ENCODE assay signal across 14 mouse cellular contexts in the genomic region with DNA sequence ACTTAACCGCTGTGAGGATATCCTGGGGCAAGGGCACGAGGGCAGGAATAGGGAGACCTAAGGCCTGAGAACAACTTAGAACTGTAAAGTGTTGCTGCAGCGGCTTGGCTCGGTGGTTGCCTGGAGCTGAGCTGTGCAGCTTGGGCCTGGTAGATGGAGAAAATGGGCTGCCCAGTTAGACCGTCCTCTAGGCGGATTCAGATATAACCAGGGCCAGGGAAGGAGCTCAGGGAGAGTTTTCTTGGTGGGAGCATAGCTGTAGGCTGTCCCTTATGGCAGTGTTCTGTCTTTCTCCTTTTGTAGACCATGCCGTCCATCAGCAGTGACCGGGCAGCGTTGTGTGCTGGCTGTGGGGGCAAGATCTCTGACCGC. TPM values are rescaled to one million over a fixed set of nuclear protein-coding genes. Genes with fewer than 3 reads are reported as not detected.
DNase-seq lines count a peak whose midpoint lies in the region; ATAC-seq lines count a peak whose summit lies in the region.
"Had no signal": no experiment of that assay in that cellular context is flagged by ENCODE, and none has a peak within 500 bp of the region (broad histone marks: within the 10 kb centered on the region; RNA-seq: fewer than 3 reads in every experiment).

No protein-coding gene starts in this region.

- intact Hi-C loops in heart, postnatal 36 days (cut with DNase I) = no loop called here

- no peaks in the 10 kb centered on the region for H3K9me3 ChIP-seq in heart, embryonic 10.5 days
- H3K9me3 ChIP-seq in forebrain, embryonic 13.5 days (replicated peaks) = no peaks in the 10 kb centered on the region
- H3K9me3 ChIP-seq in limb, embryonic 11.5 days (ENCODE audit: control insufficient read depth, low read length) = no peaks in the 10 kb centered on the region
- H3K9me3 ChIP-seq in midbrain, embryonic 14.5 days (ENCODE audit: control insufficient read depth, low read length) = no peaks in the 10 kb centered on the region
- H3K9me3 ChIP-seq in kidney, embryonic 15.5 days (replicated peaks) = no peaks in the 10 kb centered on the region

- no peak for DNase-seq in heart, embryonic 10.5 days (ENCODE audit: low spot score)
- DNase-seq in heart, postnatal 36 days = no peak
- DNase-seq in limb, embryonic 11.5 days (ENCODE audit: low spot score) = peak; percentile 58
- no peak for DNase-seq in midbrain, embryonic 14.5 days
- DNase-seq in layer of hippocampus, adult 8-10 months (ENCODE audit: low spot score in 2 of 2) = no peak
- DNase-seq in kidney, adult 18-20 months = no peak
- DNase-seq: adrenal gland, postnatal 10 days; cerebellum, adult 11-12 months; heart, adult 11 months; heart, postnatal 4 days; kidney, postnatal 10 days; thymus, postnatal 25 days had no signal

- no peak overlapping the region for H3K27ac ChIP-seq in heart, embryonic 10.5 days
- H3K27ac ChIP-seq in forebrain, embryonic 13.5 days = peak overlapping the region; percentile 99
- no peak overlapping the region for H3K27ac ChIP-seq in limb, embryonic 11.5 days (replicated peaks; ENCODE audit: low read depth, low read length)
- peak overlapping the region; percentile 91 for H3K27ac ChIP-seq in midbrain, embryonic 14.5 days (replicated peaks; ENCODE audit: low read depth, low read length)
- H3K27ac ChIP-seq in kidney, embryonic 15.5 days = no peak overlapping the region

- H3K4me2 ChIP-seq in forebrain, embryonic 13.5 days = peak overlapping the region; percentile 93
- peak overlapping the region; percentile 89 for H3K4me2 ChIP-seq in limb, embryonic 11.5 days (ENCODE audit: low read depth, severe bottlenecking)
- peak overlapping the region; percentile 75 for H3K4me2 ChIP-seq in midbrain, embryonic 14.5 days (ENCODE audit: low read length)
- H3K4me2 ChIP-seq in kidney, embryonic 15.5 days = no peak overlapping the region

- H3K9ac ChIP-seq in forebrain, embryonic 13.5 days = peak overlapping the region; percentile 100
- peak overlapping the region; percentile 86 for H3K9ac ChIP-seq in limb, embryonic 11.5 days (ENCODE audit: low read length)
- H3K9ac ChIP-seq in midbrain, embryonic 14.5 days (replicated peaks; ENCODE audit: low read length) = peak overlapping the region; percentile 78
- H3K9ac ChIP-seq in kidney, embryonic 15.5 days = no peak overlapping the region

- peak overlapping the region; percentile 58; the same call in 1 of the 2 replicates for H3K4me3 ChIP-seq in heart, embryonic 10.5 days
- peak overlapping the region; percentile 91 for H3K4me3 ChIP-seq in forebrain, embryonic 13.5 days
- peak overlapping the region; percentile 63 for H3K4me3 ChIP-seq in limb, embryonic 11.5 days (ENCODE audit: low read depth, low read length)
- peak overlapping the region; percentile 56 for H3K4me3 ChIP-seq in midbrain, embryonic 14.5 days (replicated peaks; ENCODE audit: low read depth, low read length)
- no peak overlapping the region for H3K4me3 ChIP-seq in kidney, embryonic 15.5 days (replicated peaks)

- H3K36me3 ChIP-seq in heart, embryonic 10.5 days = no peaks in the 10 kb centered on the region
- peaks cover 24% of the 10 kb centered on the region for H3K36me3 ChIP-seq in forebrain, embryonic 13.5 days (ENCODE audit: poor library complexity, severe bottlenecking)
- no peaks in the 10 kb centered on the region for H3K36me3 ChIP-seq in limb, embryonic 11.5 days (ENCODE audit: control insufficient read depth, insufficient read depth, low read length)
- 0 out of 2 replicates have a peak, but pooled peaks cover 3% of the 10 kb centered on the region for H3K36me3 ChIP-seq in midbrain, embryonic 14.5 days (ENCODE audit: control insufficient read depth, insufficient read depth, low read length)
- no peaks in the 10 kb centered on the region for H3K36me3 ChIP-seq in kidney, embryonic 15.5 days

- WGBS in heart, embryonic 10.5 days = 4% methylated on average over 10 of the region's 10 CpGs
- WGBS in forebrain, embryonic 13.5 days = under 1% methylated on average over 10 of the region's 10 CpGs
- 3% methylated on average over 10 of the region's 10 CpGs for WGBS in limb, embryonic 11.5 days
- WGBS in midbrain, embryonic 14.5 days = 3% methylated on average over 10 of the region's 10 CpGs
- WGBS in kidney, embryonic 15.5 days = 8% methylated on average over 10 of the region's 10 CpGs

- H3K27me3 ChIP-seq in heart, embryonic 10.5 days (ENCODE audit: insufficient read depth, poor library complexity, severe bottlenecking) = peaks cover 96% of the 10 kb centered on the region
- peaks cover 21% of the 10 kb centered on the region for H3K27me3 ChIP-seq in forebrain, embryonic 13.5 days
- peaks cover 45% of the 10 kb centered on the region for H3K27me3 ChIP-seq in limb, embryonic 11.5 days (ENCODE audit: control insufficient read depth, insufficient read depth, low read length)
- peaks cover 65% of the 10 kb centered on the region for H3K27me3 ChIP-seq in midbrain, embryonic 14.5 days (ENCODE audit: control insufficient read depth, insufficient read depth, low read length)
- peaks cover 100% of the 10 kb centered on the region for H3K27me3 ChIP-seq in kidney, embryonic 15.5 days

- ATAC-seq in forebrain, embryonic 13.5 days = no peak
- ATAC-seq in limb, embryonic 11.5 days (ENCODE audit: insufficient number of reproducible peaks, low FRiP score, low TSS enrichment, low read depth) = no peak
- no peak for ATAC-seq in midbrain, embryonic 14.5 days (ENCODE audit: low FRiP score, low TSS enrichment)
- no peak for ATAC-seq in kidney, embryonic 15.5 days (replicated peaks; ENCODE audit: low FRiP score)

- peaks cover 53% of the 10 kb centered on the region for H3K4me1 ChIP-seq in heart, embryonic 10.5 days
- H3K4me1 ChIP-seq in forebrain, embryonic 13.5 days = peaks cover 76% of the 10 kb centered on the region
- peaks cover 38% of the 10 kb centered on the region for H3K4me1 ChIP-seq in limb, embryonic 11.5 days (ENCODE audit: control insufficient read depth, insufficient read depth, low read length)
- H3K4me1 ChIP-seq in midbrain, embryonic 14.5 days (ENCODE audit: control insufficient read depth, insufficient read depth, low read length) = peaks cover 22% of the 10 kb centered on the region
- H3K4me1 ChIP-seq in kidney, embryonic 15.5 days = peaks cover 46% of the 10 kb centered on the region

RNA-seq across cellular contexts. Expression of gene Lhx2, which starts 13.9 kb away (rescaled TPM):
- 0.58 and 6.0 TPM in 2 replicates for polyA plus RNA-seq in heart, embryonic 10.5 days (2016; fragmentation: Nextera tagmentation; extraction: Ambion mirVana)
- total RNA-seq in heart, postnatal 36 days (2021) = not detected
- polyA plus RNA-seq in forebrain, embryonic 13.5 days (2015; fragmentation: Nextera tagmentation; extraction: Ambion mirVana) = 153 and 167 TPM in 2 replicates
- 29.0 and 31.2 TPM in 2 replicates for polyA plus RNA-seq in limb, embryonic 11.5 days (2014; fragmentation: Nextera tagmentation; extraction: Ambion mirVana)
- polyA plus RNA-seq in midbrain, embryonic 14.5 days (2014; fragmentation: Nextera tagmentation; extraction: Ambion mirVana) = 47.8 and 68.9 TPM in 2 replicates
- polyA plus RNA-seq in kidney, embryonic 15.5 days (2015; fragmentation: Nextera tagmentation; extraction: Ambion mirVana) = 0.10 TPM in 1 of 2 replicates, not detected in the other
- total RNA-seq in layer of hippocampus, adult 8-10 months (2022) = 10 to 100 TPM; 67.2 to 84.6 (median 74.4) TPM

Comparison
In these comparisons a context has a peak if more than half of its experiments do, and no peak if none do; other contexts are left out.
1. H3K27ac ChIP-seq: peak in forebrain, embryonic 13.5 days (single experiment) and midbrain, embryonic 14.5 days (single experiment); none in heart, embryonic 10.5 days (single experiment), limb, embryonic 11.5 days (single experiment) and kidney, embryonic 15.5 days (single experiment).